13 mouse cellular contexts compared by ENCODE assay signal in the genomic region with DNA sequence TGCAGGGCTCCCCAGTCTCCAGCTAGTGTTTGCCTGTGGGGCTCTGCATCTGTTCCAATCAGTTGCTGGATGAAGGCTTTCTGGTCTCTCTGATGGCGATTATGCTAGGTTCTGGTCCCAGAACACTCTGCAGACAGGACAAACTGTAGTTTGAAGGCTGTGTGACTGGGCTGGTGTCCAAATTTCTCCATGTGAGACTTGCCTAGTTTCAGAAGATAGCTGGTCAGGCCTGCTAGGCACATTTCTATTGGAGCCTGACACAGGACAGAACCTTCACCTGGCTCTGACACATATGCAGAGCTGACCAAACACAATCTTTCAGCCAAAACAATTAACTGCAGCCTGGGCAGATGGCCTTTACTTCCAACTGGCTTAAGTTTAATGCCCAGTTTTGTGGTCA.
DNase-seq lines count a peak whose midpoint lies in the region; ATAC-seq lines count a peak whose summit lies in the region.
"Had no signal": no experiment of that assay in that cellular context is flagged by ENCODE, and none has a peak within 500 bp of the region (broad histone marks: within the 10 kb centered on the region; RNA-seq: fewer than 3 reads in every experiment).

No protein-coding gene starts in this region.

- H3K4me2 ChIP-seq in heart, embryonic 13.5 days = no peak overlapping the region
- no peak overlapping the region for H3K4me2 ChIP-seq in hindbrain, embryonic 15.5 days
- H3K4me2 ChIP-seq: midbrain, embryonic 11.5 days; neural tube, embryonic 13.5 days had no signal

- ATAC-seq in heart, embryonic 13.5 days (ENCODE audit: extremely low read depth, insufficient number of reproducible peaks, low FRiP score, low TSS enrichment) = no peak
- peak; percentile 51; the same call in 1 of the 2 replicates for ATAC-seq in hindbrain, embryonic 15.5 days (ENCODE audit: low FRiP score, low read depth)
- ATAC-seq in erythroblast, adult 5-6 weeks (replicated peaks; ENCODE audit: low FRiP score, poor library complexity, severe bottlenecking) = no peak
- ATAC-seq: forebrain, embryonic 16.5 days had no signal

- intact Hi-C loops in heart, postnatal 25 days (cut with DNase I) = no loop called here

- H3K9ac ChIP-seq in heart, embryonic 13.5 days = no peak overlapping the region
- no peak overlapping the region for H3K9ac ChIP-seq in hindbrain, embryonic 15.5 days
- H3K9ac ChIP-seq: neural tube, embryonic 13.5 days had no signal

- no peaks in the 10 kb centered on the region for H3K36me3 ChIP-seq in heart, embryonic 13.5 days
- no peaks in the 10 kb centered on the region for H3K36me3 ChIP-seq in hindbrain, embryonic 15.5 days
- H3K36me3 ChIP-seq: neural tube, embryonic 13.5 days had no signal

- DNase-seq in heart, adult 18-20 months = peak; percentile 42 to 48
- DNase-seq in heart, postnatal 25 days (ENCODE audit: low spot score) = no peak
- DNase-seq in lung, postnatal 10 days = peak; percentile 14
- no peak for DNase-seq in lung, postnatal 25 days (ENCODE audit: low spot score)
- no peak for DNase-seq in B cell, adult 2 months
- DNase-seq: lung, adult 2 months; right cerebral cortex, adult 18-20 months had no signal

- no peak overlapping the region for H3K4me3 ChIP-seq in heart, embryonic 13.5 days
- no peak overlapping the region for H3K4me3 ChIP-seq in hindbrain, embryonic 15.5 days
- H3K4me3 ChIP-seq: neural tube, embryonic 13.5 days had no signal

- H3K4me1 ChIP-seq in heart, embryonic 13.5 days = peaks cover 27% of the 10 kb centered on the region
- H3K4me1 ChIP-seq in hindbrain, embryonic 15.5 days (replicated peaks) = peaks cover 21% of the 10 kb centered on the region

- H3K27me3 ChIP-seq in heart, embryonic 13.5 days (replicated peaks) = no peaks in the 10 kb centered on the region
- H3K27me3 ChIP-seq in hindbrain, embryonic 15.5 days = no peaks in the 10 kb centered on the region
- H3K27me3 ChIP-seq: neural tube, embryonic 13.5 days had no signal

- peak overlapping the region; percentile 63 for H3K27ac ChIP-seq in heart, embryonic 13.5 days (replicated peaks)
- peak overlapping the region; percentile 14; the same call in 1 of the 2 replicates for H3K27ac ChIP-seq in hindbrain, embryonic 15.5 days (replicated peaks)

- no peaks in the 10 kb centered on the region for H3K9me3 ChIP-seq in heart, embryonic 13.5 days
- no peaks in the 10 kb centered on the region for H3K9me3 ChIP-seq in hindbrain, embryonic 15.5 days
- H3K9me3 ChIP-seq: neural tube, embryonic 13.5 days had no signal

- WGBS in heart, embryonic 13.5 days = 50% methylated on average over 1 of the region's 1 CpGs
- 67% methylated on average over 1 of the region's 1 CpGs for WGBS in hindbrain, embryonic 15.5 days

Comparison
In these comparisons a context has a peak if more than half of its experiments do, and no peak if none do; other contexts are left out.
1. DNase-seq: peak in heart, adult 18-20 months (2 of 2) and lung, postnatal 10 days (single experiment); none in heart, postnatal 25 days (single experiment), lung, postnatal 25 days (single experiment) and B cell, adult 2 months (0 of 2).